ENCODE assay signal across 8 mouse cellular contexts in genomic region chr7:73608070-73608803, GRCm38 (mm10).
DNase-seq lines count a peak whose midpoint lies in the region; ATAC-seq and TF ChIP-seq lines count a peak whose summit lies in the region.

No protein-coding gene starts in this region.

- peaks cover 22% of the 10 kb centered on the region for H3K4me1 ChIP-seq in thymus, adult 2 months (replicated peaks; ENCODE audit: control insufficient read depth, insufficient read depth, low read length)
- H3K4me1 ChIP-seq in liver, embryonic 13.5 days (replicated peaks) = peaks cover 35% of the 10 kb centered on the region

- peak; percentile 44 for DNase-seq in CD4-positive, CD25-positive, alpha-beta regulatory T cell, adult 2 months (ENCODE audit: low read depth, low spot score)
- DNase-seq in thymus, adult 2 months = peak; percentile 20
- no peak for DNase-seq in thymus, postnatal 25 days
- no peak for DNase-seq in liver, embryonic 13.5 days
- no peak for DNase-seq in adrenal gland, adult 8-10 months
- DNase-seq in gastrocnemius, postnatal 10 days = no peak
- no peak for DNase-seq in gastrocnemius, postnatal 4 days (ENCODE audit: low spot score in 2 of 2)

- TF ChIP-seq POLR2A in thymus, adult 2 months (IDR thresholded peaks at IDR 0.05; ENCODE audit: control insufficient read depth, extremely low read depth, insufficient read depth, low read length, poor library complexity) = no peak

- no peak for ATAC-seq in CD4-positive, CD25-positive, alpha-beta regulatory T cell, adult 4 months
- ATAC-seq in liver, embryonic 13.5 days (ENCODE audit: low read depth) = no peak

- H3K4me3 ChIP-seq in thymus, adult 2 months (ENCODE audit: control insufficient read depth, insufficient read depth, low read length) = no peak overlapping the region
- peak overlapping the region; percentile 58 for H3K4me3 ChIP-seq in liver, embryonic 13.5 days (replicated peaks)

- peak overlapping the region; percentile 71; the same call in 1 of the 2 replicates for H3K9ac ChIP-seq in liver, embryonic 13.5 days

- H3K27ac ChIP-seq in thymus, adult 2 months (ENCODE audit: control insufficient read depth, insufficient read depth, low read length) = peak overlapping the region; percentile 80
- peak overlapping the region; percentile 35; the same call in 1 of the 2 replicates for H3K27ac ChIP-seq in liver, embryonic 13.5 days

- peak overlapping the region; percentile 81 for H3K4me2 ChIP-seq in liver, embryonic 13.5 days

- no peak for TF ChIP-seq CTCF in thymus, adult 2 months (IDR thresholded peaks at IDR 0.05; ENCODE audit: borderline replicate concordance, control insufficient read depth, extremely low read depth, insufficient read depth, low read length, poor library complexity)

- no peaks in the 10 kb centered on the region for H3K9me3 ChIP-seq in liver, embryonic 13.5 days (replicated peaks)

- no peaks in the 10 kb centered on the region for H3K27me3 ChIP-seq in thymus, adult 2 months (ENCODE audit: control insufficient read depth, insufficient read depth, low read length)
- no peaks in the 10 kb centered on the region for H3K27me3 ChIP-seq in liver, embryonic 13.5 days

- no peaks in the 10 kb centered on the region for H3K36me3 ChIP-seq in thymus, adult 2 months (ENCODE audit: control insufficient read depth, insufficient read depth, low read length)
- no peaks in the 10 kb centered on the region for H3K36me3 ChIP-seq in liver, embryonic 13.5 days

- WGBS in thymus, adult 2 months = 15% methylated on average over 8 of the region's 8 CpGs
- WGBS in liver, embryonic 13.5 days (ENCODE audit: insufficient replicate concordance) = 28% methylated on average over 8 of the region's 8 CpGs

Comparison
In these comparisons a context has a peak if more than half of its experiments do, and no peak if none do; other contexts are left out.
1. DNase-seq: peak in CD4-positive, CD25-positive, alpha-beta regulatory T cell, adult 2 months (single experiment) and thymus, adult 2 months (single experiment); none in thymus, postnatal 25 days (single experiment), liver, embryonic 13.5 days (single experiment), adrenal gland, adult 8-10 months (single experiment), gastrocnemius, postnatal 10 days (single experiment) and gastrocnemius, postnatal 4 days (0 of 2).